In the genomic region with DNA sequence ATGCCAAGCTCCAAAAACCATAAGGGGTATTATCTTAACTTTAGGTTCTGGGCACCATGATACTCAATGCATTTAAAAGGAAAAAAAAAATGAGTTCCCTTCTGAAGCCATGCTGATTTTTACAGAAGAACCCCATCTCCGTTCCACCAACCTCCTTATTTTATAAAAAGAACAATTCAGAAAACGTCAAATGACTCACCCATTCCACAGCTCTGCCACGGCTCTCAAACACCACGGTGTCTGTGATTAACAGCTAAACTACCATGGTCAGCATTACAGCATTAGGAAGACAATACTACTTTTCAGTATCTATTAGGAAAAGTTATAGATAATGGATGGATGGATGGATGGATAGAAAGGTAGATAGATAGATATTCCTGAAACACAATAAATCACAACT, we compare ENCODE assay signal across 19 mouse cellular contexts. TPM values are rescaled to one million over a fixed set of nuclear protein-coding genes. Genes with fewer than 3 reads are reported as not detected.
DNase-seq lines count a peak whose midpoint lies in the region; ATAC-seq and TF ChIP-seq lines count a peak whose summit lies in the region.
"Had no signal": no experiment of that assay in that cellular context is flagged by ENCODE, and none has a peak within 500 bp of the region (broad histone marks: within the 10 kb centered on the region; RNA-seq: fewer than 3 reads in every experiment).

No protein-coding gene starts in this region.

- peak; percentile 68 for ATAC-seq in frontal cortex, adult (ENCODE audit: low TSS enrichment)
- no peak for ATAC-seq in kidney, postnatal 0 days (replicated peaks; ENCODE audit: low FRiP score, low read depth)
- ATAC-seq in forebrain, postnatal 0 days = no peak
- ATAC-seq: forebrain, embryonic 16.5 days had no signal

- H3K4me1 ChIP-seq in kidney, postnatal 0 days (replicated peaks; ENCODE audit: insufficient read depth, low read length) = peaks cover 21% of the 10 kb centered on the region
- H3K4me1 ChIP-seq in forebrain, postnatal 0 days (ENCODE audit: insufficient read depth) = no peaks in the 10 kb centered on the region
- H3K4me1 ChIP-seq: embryonic facial prominence, embryonic 13.5 days; hindbrain, embryonic 15.5 days had no signal

- H3K9ac ChIP-seq in kidney, postnatal 0 days (ENCODE audit: low read depth, low read length) = no peak overlapping the region
- no peak overlapping the region for H3K9ac ChIP-seq in forebrain, postnatal 0 days
- H3K9ac ChIP-seq: embryonic facial prominence, embryonic 13.5 days; forebrain, embryonic 12.5 days; hindbrain, embryonic 15.5 days had no signal

- H3K36me3 ChIP-seq in kidney, postnatal 0 days (ENCODE audit: insufficient read depth, low read length) = no peaks in the 10 kb centered on the region
- H3K36me3 ChIP-seq in forebrain, postnatal 0 days (ENCODE audit: insufficient read depth) = no peaks in the 10 kb centered on the region
- H3K36me3 ChIP-seq: embryonic facial prominence, embryonic 13.5 days; forebrain, embryonic 12.5 days; heart, embryonic 10.5 days; hindbrain, embryonic 15.5 days had no signal

- no peak for TF ChIP-seq CTCF in kidney, postnatal 0 days (IDR thresholded peaks at IDR 0.05; ENCODE audit: low read depth)
- TF ChIP-seq CTCF in forebrain, postnatal 0 days (IDR thresholded peaks at IDR 0.05; ENCODE audit: low read depth) = no peak

- H3K27me3 ChIP-seq in kidney, postnatal 0 days (ENCODE audit: insufficient read depth, low read length) = no peaks in the 10 kb centered on the region
- no peaks in the 10 kb centered on the region for H3K27me3 ChIP-seq in forebrain, postnatal 0 days (ENCODE audit: insufficient read depth, low read length)
- H3K27me3 ChIP-seq: embryonic facial prominence, embryonic 13.5 days; forebrain, embryonic 12.5 days; hindbrain, embryonic 15.5 days had no signal

- peak overlapping the region; percentile 23; the same call in 1 of the 2 replicates for H3K4me2 ChIP-seq in kidney, postnatal 0 days (ENCODE audit: low read length)
- no peak overlapping the region for H3K4me2 ChIP-seq in forebrain, postnatal 0 days (ENCODE audit: low read depth)
- H3K4me2 ChIP-seq: embryonic facial prominence, embryonic 13.5 days; forebrain, embryonic 12.5 days; hindbrain, embryonic 15.5 days had no signal

- no peak overlapping the region for H3K4me3 ChIP-seq in kidney, postnatal 0 days (replicated peaks; ENCODE audit: low read depth, low read length)
- H3K4me3 ChIP-seq in forebrain, postnatal 0 days (ENCODE audit: low read depth, low read length) = no peak overlapping the region
- H3K4me3 ChIP-seq: embryonic facial prominence, embryonic 13.5 days; forebrain, embryonic 12.5 days; heart, embryonic 10.5 days; hindbrain, embryonic 15.5 days had no signal

- 14% methylated on average over 4 of the region's 4 CpGs for WGBS in kidney, postnatal 0 days
- 38% methylated on average over 4 of the region's 4 CpGs for WGBS in forebrain, postnatal 0 days

- H3K27ac ChIP-seq in kidney, postnatal 0 days = no peak overlapping the region
- no peak overlapping the region for H3K27ac ChIP-seq in forebrain, postnatal 0 days (ENCODE audit: low read depth, low read length)
- H3K27ac ChIP-seq: embryonic facial prominence, embryonic 13.5 days; forebrain, embryonic 12.5 days; heart, embryonic 10.5 days; hindbrain, embryonic 15.5 days had no signal

- DNase-seq in frontal cortex, postnatal 36 days (ENCODE audit: low spot score in 2 of 2) = no peak
- DNase-seq in kidney, postnatal 0 days (ENCODE audit: low spot score) = no peak
- no peak for DNase-seq in kidney, postnatal 4 days
- DNase-seq in brain, adult 2 months (ENCODE audit: low read depth, low spot score) = peak; percentile 53
- no peak for DNase-seq in layer of hippocampus, adult 18-20 months (ENCODE audit: low spot score in 2 of 2)
- no peak for DNase-seq in forebrain, postnatal 0 days
- DNase-seq: adrenal gland, postnatal 10 days; cerebellum, adult 11-12 months; cerebellum, adult 9-10 months; cerebellum, postnatal 25 days; gastrocnemius, postnatal 36 days; heart, adult 18-20 months; heart, postnatal 14 days had no signal

- H3K9me3 ChIP-seq in kidney, postnatal 0 days (replicated peaks; ENCODE audit: low read length) = no peaks in the 10 kb centered on the region
- no peaks in the 10 kb centered on the region for H3K9me3 ChIP-seq in forebrain, postnatal 0 days (ENCODE audit: low read length)
- H3K9me3 ChIP-seq: embryonic facial prominence, embryonic 13.5 days; forebrain, embryonic 12.5 days; heart, embryonic 10.5 days; hindbrain, embryonic 15.5 days had no signal

RNA-seq across cellular contexts. Expression of a gene that starts 14.9 kb away (rescaled TPM):
- polyA plus RNA-seq in kidney, postnatal 0 days (2015; fragmentation: Nextera tagmentation; extraction: Ambion mirVana) = 33.7 and 36.4 TPM in 2 replicates
- total RNA-seq in layer of hippocampus, adult 18-20 months (2021) = 10 to 100 TPM; 58.0 to 58.7 TPM
- total RNA-seq in forebrain, postnatal 0 days (2014; rRNA removed) = 31.0 and 40.9 TPM in 2 replicates
- polyA plus RNA-seq in forebrain, postnatal 0 days (2015; fragmentation: Nextera tagmentation; extraction: Ambion mirVana) = 30.0 and 34.8 TPM in 2 replicates
